Mouse (Mus musculus): ENCODE data around the gene Ap5z1.
A peak's percentile ranks its signal among the peaks of the same experiment; 100 is the strongest.

Gene Ap5z1

DNA sequence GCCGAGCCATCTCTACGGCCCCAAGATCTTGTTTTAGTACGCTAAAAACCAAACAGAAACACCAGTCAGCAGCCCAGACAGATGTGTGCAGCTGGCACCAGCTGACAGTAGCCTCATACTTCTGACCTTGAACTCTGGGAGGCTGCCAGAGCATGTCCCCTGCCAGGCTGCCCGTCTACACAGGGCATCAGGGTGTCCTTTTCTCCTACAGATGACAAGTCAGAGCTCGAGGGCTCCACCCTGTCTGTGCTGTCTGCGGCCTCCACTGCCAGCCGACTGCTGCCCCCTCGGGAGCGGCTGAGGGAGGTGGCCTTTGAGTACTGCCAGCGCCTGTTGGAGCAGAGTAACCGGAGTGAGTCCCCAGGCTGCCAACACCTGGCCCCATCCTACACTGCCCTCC is 6.1 kb downstream of the Ap5z1 start:
- DNase-seq (ENCODE audit: low spot score in 2 of 2): no peak

DNA sequence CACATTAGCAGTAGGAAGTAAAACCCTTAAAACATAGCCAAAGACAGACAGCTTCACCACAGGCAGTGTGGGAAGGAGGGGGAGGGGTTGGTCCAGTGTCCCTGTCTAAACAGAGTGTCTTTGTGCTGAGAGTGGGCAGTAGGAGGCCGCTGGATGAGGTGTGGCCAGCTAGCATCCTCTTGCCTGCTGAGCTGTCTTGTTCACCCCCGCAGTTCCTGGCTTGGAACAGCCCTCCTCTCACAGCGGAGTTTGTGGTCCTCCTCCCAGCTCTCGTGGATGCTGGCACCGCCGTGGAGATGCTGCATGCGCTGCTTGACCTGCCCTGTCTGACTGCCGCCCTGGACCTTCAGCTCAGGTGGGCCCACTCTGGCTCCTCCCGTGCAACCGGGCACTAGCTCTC is 10.0 kb downstream of the Ap5z1 start:
- no peak for DNase-seq (ENCODE audit: low spot score in 2 of 2)

DNA sequence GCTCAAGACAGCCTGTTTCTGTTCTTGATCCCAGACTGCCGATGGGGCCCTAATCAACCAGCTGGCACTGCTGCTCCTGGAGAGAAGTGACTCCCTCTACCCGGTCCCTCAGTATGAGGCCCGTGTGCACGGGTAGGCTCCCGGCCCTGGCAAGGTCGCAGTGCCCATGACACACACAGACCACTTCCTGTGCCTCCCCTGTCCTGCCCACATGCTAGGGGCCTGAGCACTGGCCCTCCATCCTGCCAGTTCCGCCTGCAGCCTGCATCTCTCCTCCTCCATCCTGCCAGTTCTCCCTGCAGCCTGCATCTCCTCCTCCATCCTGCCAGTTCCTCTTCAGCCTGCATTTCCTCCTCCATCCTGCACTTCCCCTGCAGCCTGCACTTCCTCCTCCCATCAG is 11.9 kb downstream of the Ap5z1 start:
- DNase-seq (ENCODE audit: low spot score in 2 of 2): no peak

DNA sequence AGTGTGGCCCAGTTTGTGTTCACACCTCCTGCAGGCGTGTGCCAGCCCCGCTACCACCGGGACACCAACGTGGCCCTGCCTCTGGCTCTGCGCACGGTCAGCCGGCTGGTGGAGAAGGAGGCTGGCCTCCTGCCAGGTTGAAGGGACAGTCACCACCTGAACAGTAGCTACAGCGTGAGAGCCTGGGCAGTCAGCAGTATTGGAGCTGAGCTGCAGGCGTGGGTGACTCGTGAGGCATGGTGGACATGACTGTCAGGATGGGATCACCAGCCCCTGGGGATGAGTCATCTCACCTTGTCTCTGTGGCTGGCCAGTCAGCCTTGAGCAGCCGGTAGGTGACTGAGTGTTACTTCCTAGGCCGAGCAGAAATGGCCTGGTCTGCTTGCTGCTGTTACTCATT is 13.6 kb downstream of the Ap5z1 start:
- no peak for DNase-seq (ENCODE audit: low spot score in 2 of 2)

DNA sequence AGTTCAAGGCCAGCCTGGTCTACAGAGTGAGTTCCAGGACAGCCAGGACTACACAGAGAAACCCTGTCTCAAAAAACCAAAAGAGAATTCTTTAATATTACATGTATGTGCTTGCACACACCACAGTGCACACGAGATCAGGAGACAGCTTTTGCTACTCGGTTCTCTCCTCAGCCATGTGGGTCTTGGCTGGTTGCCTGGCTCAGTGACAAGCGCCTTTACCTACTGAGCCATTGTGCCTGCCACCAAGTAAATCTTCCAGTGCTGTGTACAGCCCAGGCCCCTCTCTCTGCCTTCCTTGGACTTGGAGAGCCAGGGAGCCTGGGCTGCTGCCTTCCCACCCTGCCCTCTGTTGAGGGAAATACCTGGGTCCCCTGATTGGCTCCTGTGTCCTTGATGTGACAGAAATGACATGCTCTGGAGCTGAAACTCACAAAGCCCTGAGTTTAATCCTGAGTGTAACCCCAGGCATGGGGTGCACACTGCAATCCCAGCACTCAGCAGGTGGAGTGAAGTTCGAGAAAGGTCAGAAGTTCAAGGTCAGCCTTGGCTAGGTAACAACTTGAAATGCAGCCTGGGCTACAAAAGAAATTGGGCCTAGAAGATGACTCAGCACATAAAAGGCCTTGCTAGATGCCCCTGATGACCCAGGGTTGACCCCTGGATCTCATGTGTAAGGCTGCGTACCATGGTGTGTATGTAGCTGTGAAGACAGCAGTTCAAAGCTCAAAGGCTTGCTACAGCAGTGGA is 14.3 kb downstream of the Ap5z1 start:
- DNase-seq (ENCODE audit: low spot score in 2 of 2): no peak

DNA sequence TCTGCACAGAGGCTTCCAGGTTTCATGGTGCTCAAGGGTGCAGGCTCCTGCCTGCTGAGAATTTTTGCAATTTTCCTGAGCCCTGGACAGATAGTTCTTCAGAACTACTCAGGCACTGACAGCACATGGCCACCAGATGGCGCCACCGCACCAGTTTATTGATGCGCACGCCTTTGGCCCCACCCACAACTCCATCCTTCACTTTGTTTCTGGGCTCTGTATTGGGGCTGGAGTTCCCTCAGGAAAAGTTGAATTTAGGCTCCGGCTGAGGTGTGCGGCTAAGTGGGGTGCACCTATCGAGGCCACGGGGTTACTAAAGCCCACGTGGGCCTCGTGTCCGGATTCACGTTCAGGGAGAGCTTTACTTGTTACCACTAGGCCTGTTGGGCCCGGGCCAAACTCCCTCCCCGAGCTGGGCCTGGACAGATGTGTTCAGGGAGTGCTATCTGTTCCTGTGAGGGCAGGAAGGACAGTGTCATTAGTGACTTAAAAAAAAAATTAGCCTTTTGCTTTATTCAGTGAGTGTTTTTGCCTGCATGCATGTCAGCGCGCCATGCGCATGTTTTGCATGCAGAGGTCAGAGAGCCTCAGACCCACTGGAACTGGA is 15.2 kb downstream of the Ap5z1 start:
- DNase-seq (ENCODE audit: low spot score in 2 of 2): peak; percentile 22 to 49

DNA sequence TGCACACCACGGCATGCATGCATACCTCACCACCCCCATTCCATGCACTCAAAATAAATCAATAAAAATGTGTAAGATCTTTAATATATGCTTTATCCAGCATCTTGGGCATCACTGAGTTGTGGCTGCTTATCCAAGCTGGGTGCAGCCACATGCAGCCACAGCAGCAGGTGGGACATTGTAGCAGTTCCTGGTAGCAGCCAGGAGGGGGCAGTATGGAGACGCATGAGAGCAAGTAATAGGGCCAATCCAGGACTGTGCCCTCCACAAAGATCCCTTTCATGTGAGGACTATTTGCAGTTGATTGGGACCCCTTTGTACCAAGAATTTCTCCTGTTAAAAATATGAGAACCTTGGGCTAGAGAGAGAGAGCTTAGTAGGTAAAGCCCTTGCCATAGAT is 18.8 kb downstream of the Ap5z1 start:
- DNase-seq (ENCODE audit: low spot score in 2 of 2): peak in 1 of 2 experiments; percentile 15

DNA sequence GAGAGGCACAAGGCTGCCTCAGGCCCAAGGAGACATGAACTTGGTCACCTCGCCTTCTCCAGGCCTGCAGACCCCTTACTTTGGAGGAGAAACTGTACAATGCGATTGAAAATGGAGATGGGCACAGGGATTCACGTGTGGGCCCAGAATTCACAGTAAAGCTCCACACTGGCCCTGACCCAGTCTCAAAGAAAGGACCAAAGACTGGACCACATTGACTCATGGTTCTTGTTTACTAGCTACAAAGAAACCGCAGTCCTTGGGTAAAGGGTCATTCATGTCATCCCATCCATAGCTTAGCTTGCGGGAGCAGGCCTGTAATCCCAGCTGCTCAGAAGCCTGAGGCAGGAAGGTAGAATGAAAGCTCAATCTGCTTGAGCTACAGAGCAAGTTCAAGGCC is 19.8 kb downstream of the Ap5z1 start:
- no peak for DNase-seq (ENCODE audit: low spot score in 2 of 2)

DNA sequence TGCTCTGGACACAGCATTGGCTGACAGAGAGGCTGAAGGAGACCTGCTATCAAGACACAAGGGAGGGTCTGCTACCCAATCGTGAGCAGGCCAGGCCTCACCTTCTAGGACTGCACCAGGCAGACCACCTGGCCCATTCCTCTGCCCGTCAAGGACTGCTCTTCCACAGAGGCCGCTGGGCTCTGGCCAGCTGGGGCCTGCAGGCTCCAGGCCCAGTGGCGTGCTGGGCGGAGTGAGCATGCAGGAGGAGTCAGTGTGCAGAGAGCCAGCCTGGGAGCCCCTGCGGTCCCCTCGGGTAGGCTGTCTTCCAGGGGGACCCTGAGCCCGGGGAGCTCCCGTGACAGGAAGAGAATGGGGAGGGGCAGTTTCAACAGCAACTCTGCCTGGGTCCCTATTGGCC is 22.9 kb downstream of the Ap5z1 start:
- DNase-seq (ENCODE audit: low spot score in 2 of 2): no peak

DNA sequence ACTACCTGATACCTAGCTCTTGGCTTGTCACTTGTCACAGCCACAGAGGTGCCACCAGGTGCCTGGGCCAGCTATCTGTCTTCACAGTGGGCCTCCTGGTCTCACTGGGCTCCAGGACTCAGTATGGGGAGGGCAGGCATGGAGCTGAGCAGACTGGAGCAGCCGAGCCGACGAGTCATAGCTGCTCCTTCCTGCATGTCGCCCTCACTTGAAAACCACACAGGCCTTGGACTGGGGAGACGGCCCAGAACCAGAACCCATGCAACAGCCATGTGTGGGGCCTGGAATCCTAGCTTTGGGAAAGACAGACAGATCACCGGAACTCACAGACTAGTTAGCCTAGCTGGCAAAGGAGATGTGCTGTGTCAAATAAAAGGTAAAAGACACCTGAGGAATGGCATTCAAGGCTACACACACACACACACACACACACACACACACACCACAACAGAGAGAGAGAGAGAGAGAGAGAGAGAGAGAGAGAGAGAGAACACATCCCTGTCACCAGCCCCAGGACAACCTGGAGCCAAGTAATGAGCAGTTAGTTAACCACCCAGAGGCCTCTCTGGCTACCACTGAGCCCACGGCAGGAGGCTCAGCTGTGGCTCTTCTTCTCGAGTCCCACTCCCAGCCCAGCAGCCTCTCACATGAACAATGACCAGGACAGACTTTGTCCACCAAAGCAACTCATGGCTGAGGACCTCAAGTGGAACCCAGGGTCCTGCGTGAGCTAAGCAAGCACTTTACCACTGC is 26.4 kb downstream of the Ap5z1 start:
- DNase-seq (ENCODE audit: low spot score in 2 of 2): no peak

DNA sequence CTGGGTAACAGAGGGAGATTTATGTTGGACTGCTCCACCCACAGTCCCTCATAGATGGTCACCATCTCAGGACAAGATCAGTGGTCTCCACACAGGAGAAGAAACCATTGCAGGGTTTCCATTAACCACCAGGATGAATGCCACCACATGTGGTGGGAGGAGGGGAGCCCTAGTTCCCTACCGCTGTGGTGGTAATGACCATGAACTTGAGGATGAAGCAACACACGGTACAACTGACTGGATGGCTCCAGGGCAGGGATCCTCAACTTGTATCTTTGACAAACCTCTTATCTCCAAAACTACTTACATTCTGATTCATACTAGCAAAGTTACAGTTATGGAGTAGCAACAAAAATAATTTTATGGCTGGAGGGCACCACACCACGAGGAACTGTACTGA is 29.6 kb downstream of the Ap5z1 start:
- DNase-seq (ENCODE audit: low spot score in 2 of 2): no peak

DNA sequence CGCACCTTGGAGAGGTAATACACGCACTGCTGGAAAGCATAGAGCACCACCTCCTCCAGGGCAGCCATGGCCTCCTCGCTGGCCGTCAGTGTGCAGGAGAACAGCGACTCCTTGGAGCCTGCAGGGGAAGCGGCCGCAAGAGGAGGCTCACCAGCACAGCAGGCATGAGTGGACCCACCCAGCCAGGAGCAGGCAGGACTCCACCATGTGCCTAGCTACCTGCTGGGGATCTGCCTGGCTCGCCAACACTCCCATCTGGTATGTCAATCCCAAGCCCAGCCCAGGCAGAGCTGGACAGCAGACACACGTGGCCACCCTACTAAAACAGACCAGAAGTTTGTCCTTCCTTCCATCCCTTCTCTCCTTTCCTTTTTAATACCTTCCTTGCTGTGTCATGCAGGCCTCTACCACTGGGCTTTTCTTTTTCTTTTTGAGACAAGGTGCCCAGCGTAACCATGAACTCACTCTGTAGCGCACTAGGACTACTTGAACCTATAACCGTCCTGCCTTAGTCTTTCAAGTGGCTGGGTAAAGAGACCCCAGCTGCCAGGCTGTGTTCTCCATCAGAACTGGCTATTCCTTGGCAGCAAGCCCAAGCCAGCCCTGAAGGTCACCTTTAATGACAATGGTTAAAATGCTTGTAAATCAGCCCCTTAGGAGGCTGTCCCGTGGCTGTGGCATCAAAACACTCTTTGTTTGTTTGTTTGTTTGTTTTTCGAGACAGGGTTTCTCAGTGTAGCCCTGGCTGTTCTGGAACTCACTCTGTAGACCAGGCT is 31.8 kb downstream of the Ap5z1 start:
- no peak for DNase-seq (ENCODE audit: low spot score in 2 of 2)

DNA sequence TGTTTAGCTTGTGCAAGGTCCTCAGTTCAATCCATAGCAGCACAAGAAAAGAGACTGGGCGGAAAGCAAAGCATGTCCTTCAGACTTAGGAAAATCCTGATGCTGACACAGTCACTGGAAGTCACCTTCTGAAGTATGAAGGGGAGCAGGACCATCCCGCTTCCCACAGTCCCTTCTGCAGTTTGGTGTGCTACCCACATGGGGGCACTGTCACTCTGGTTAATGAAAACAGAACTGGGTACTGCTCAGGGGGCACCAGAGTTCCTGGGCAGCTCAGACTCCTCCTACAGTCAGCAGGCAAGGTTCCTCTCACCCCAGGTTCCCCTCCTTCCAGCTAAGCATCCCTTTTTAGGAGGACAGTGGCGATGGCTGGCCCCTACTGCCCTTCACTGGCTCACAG is 35.2 kb downstream of the Ap5z1 start:
- no peak for DNase-seq (ENCODE audit: low spot score in 2 of 2)

DNA sequence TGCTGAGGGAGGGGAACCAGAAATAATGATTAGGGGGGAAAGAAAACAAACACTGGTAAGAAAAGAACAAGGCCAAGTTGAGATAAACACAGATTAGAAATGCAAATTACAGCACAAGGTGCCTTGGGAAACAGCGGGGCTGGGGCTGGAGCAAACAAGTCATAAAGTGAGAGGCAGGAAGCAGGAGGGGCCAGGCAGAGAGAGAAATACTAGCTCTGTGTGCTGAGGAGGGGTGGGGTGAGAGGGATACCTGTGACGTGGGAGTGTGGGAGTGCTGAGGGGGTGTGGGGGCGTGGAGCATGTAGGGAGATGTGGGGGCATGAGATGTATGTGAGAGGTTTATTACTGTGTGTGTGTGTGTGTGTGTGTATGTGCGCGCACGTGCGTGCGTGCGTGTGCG is 37.2 kb downstream of the Ap5z1 start:
- DNase-seq (ENCODE audit: low spot score in 2 of 2): no peak

DNA sequence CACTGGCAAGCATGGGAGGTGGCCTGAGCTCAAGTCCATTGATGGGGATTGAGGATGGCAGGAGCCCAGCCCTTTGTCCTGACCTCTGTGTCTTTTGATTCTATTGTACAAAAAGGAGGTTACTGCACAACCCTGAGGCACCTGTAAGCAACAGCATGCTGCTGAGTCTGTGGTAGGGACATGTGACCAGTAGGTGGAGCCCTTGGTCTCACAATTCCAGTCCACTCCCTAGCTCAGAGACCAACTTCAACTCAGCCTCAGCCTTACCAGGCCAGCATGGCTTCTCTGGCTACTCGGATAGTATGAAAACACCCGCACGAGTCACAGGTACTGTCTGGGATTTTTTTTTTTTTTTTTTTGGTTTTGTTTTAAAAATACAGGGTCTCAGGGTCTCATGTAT is 38.7 kb downstream of the Ap5z1 start:
- peak; percentile 22 to 29 for DNase-seq (ENCODE audit: low spot score in 2 of 2)

DNA sequence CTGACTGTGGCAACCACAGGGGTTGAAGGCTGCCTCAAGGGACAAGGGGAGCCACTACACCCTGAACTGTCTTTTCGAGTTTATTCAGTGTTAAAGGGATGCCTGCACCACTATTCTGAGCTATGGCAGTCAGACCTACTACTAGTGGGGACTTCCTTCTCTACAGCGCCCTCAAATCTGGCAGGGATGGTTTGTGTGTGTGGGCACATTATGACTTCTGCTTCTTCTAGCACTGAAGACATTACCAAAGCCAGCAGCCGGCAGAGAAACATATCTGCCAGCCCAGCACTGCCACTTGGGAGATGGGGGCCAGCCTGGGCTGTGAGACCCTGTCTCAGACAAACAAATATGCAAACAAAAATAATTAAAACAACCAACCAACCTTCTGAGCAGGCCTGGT is 40.4 kb downstream of the Ap5z1 start:
- no peak for DNase-seq (ENCODE audit: low spot score in 2 of 2)

DNA sequence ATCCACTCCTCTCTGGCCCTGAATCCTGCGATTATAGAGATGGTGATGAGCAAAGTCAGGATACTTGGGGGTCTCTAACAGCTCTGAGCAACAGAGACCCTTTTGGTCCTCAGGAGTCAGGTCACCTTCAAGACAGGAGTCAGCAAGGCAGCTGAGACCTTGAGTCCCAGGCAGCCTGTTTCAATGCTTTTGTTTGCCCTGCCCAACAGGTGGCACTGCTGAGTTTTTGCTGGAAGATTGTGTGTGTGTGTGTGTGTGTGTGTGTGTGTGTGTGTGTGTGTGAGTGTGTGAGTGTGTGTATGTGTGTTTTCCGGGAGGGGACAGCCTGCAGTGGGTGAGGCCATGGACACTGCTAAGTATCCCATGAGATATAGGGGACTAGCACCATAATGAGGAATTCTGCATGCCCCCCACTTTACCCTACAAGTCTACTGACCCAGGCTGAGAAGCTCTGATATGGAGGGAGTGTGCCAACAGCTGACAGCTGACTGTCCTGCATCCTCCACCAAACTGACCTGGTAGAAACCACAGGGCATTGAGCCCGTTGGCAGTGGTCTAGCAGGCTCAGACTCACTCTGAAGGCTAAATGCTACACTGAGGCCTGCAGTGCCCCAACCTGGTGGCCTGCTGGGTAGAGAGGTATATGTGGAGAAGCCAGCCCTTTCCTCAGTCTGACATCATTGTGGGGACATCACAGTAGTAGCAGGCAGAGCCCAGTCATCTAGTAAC is 42.1 kb downstream of the Ap5z1 start:
- no peak for DNase-seq (ENCODE audit: low spot score in 2 of 2)

DNA sequence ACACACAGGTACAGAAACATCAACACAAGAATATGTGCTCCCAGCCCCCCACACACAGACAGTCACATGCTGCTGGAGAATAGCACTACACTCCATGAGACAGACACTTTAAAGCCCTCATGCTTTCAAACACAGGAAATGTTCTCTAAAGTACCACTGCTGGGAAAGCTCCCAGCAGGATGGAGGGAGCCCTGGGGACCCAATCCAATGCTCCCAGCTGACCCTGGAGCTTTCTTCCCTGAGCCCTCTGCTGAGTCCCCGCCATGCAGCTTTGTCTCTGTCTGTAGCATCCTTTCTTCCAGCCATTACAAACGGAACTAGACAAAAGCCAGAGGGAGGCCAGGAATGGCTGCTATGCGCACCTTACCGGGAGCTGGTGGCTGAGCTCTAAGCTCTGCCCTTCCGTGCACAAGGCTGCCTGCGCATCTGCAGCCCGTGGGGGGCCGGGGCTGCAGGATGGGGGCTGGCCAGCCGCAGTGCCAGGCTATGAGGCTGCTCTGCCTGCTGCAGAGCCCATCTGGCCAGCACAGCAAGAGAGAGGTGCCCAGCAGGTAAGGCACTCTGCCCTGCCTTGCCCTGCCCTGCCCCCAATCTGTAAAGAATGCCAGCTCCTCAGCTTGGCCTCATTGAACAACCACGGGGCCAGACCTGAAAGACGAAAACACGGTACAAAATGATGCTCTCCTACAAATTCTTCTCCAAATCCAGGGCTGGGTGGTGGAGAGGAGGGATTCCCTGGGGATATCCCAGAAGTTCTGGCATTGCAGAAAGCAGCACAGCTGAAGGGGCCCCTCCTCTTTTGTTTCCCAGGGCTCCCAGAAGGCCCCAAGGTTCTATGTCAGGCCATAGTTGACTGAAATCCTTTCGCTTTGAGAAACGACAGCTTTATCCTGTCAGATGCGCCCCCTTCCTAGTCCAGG is 45.7 kb downstream of the Ap5z1 start:
- DNase-seq (ENCODE audit: low spot score in 2 of 2): no peak

DNA sequence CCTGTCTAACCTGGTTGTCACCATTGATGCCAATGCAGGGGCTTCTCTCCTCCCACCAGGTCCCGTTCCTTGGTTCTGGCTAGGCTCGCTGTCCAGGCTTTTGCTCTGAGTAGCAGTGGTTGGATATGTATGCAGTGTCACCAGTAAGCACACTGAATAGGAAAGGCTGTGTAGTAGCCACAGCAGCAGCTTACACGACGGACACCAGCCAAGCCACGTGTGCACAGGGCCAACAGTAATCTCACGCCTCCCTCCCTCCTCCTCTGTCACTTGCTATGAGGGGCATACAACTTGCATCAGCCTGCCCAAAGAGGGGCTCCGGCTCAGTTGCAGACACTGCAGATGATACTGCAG is 46.3 kb downstream of the Ap5z1 start:
- DNase-seq (ENCODE audit: low spot score in 2 of 2): no peak

DNA sequence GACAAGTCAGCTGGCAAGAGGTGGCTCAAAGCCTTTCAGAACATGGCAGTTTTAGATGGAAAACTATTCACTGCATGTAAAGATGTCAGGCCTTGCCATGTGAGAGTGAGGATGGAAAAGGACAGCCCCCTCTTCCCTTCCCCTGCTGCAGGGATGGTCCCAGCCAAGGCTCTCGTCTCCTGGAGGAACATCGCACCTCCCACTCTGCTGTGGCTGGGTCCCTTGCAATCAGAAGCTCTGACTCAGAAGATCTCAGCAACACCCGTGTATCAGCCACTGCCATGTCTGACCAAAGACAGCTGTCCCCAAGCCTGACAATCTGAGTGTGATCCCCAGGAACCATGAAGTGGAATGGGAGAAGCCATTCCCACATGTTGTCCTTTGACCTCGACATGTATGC is 48.4 kb downstream of the Ap5z1 start:
- no peak for DNase-seq (ENCODE audit: low spot score in 2 of 2)

DNA sequence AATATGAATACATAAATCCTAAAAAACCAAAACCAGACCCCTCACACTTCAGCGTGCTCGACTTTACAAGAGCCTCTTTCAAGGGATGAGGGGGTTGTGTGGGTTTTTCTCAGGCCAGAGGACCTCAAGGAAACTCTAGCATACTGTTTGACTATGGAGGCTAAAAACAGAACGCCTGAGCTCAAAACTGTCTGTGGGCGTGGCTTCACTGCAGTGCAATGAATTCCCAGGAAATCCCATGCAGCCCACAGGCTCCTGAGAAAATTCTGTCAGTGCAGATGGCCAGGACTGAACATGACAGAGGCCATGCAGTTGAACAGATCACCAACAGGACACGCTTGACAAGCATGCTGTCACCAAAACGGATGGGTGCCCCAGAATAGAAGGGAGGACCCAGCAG is 55.2 kb downstream of the Ap5z1 start:
- no peak for DNase-seq (ENCODE audit: low spot score in 2 of 2)
